Mouse (Mus musculus) lung, adult 2 months (tissue): Measurements from ENCODE around the gene Kpna7.

ENCODE experiments used
- CTCF ChIP-seq: fragments of 200-500 bp; IDR thresholded peaks from 2 replicates; pipeline ENCODE4 v1.5.1; 2011; ENCODE audit warnings: mild to moderate bottlenecking, low read length, control low read depth; ENCODE audit not compliant: insufficient read depth
- POLR2A ChIP-seq: fragments of 200-500 bp; IDR thresholded peaks from 2 replicates; pipeline ENCODE4 v1.6.1; 2011; ENCODE audit warnings: low read depth, mild to moderate bottlenecking, control low read depth, low read length, borderline replicate concordance; ENCODE audit errors: extremely low read depth

DNA sequence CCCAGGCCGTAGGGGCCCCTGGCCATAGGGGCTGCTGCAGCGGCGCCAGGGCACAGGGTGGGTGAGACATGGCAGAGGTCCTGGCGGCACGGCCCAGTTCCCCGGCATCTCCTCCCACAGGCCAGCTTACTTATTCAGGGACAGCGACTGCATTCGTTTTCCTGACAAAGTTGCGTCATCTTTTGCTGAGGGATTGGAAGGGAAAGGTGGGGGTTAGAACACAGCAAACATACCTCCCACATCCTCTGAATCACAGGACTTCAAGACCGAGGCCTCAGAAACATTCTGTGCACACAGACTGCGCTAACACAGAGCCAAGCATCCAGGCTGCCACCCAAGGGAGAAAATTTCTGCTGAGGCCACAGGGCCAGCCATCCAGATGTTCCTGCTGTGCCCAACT is 46.4 kb upstream of the Kpna7 start:
- TF ChIP-seq POLR2A, result no peak
- no peak for TF ChIP-seq CTCF
